Comparison of ENCODE assay signal across 25 mouse cellular contexts in genomic region chr10:69162577-69162976, GRCm38 (mm10). TPM values are rescaled to one million over a fixed set of nuclear protein-coding genes. Genes with fewer than 3 reads are reported as not detected.
A peak's percentile ranks its signal among the peaks of the same experiment; 100 is the strongest.
DNase-seq lines count a peak whose midpoint lies in the region; ATAC-seq and TF ChIP-seq lines count a peak whose summit lies in the region.
"Had no signal": no experiment of that assay in that cellular context is flagged by ENCODE, and none has a peak within 500 bp of the region (broad histone marks: within the 10 kb centered on the region; RNA-seq: fewer than 3 reads in every experiment).

No protein-coding gene starts in this region.

- no peak for ATAC-seq in intestine, embryonic 14.5 days (replicated peaks; ENCODE audit: low FRiP score, low TSS enrichment, low read depth)
- ATAC-seq in intestine, embryonic 16.5 days: no peak
- ATAC-seq in limb, embryonic 11.5 days (ENCODE audit: insufficient number of reproducible peaks, low FRiP score, low TSS enrichment, low read depth): no peak
- ATAC-seq in stomach, embryonic 16.5 days (ENCODE audit: insufficient read depth, low FRiP score): peak; percentile 54; the same call in 1 of the 2 replicates
- ATAC-seq in stomach, postnatal 0 days (ENCODE audit: low FRiP score, low TSS enrichment): no peak
- ATAC-seq: forebrain, embryonic 14.5 days; forebrain, embryonic 16.5 days had no signal

- H3K27me3 ChIP-seq in intestine, embryonic 14.5 days (replicated peaks; ENCODE audit: control insufficient read depth, insufficient read depth, low read length): no peaks in the 10 kb centered on the region
- H3K27me3 ChIP-seq in intestine, embryonic 16.5 days (replicated peaks; ENCODE audit: control insufficient read depth, insufficient read depth, low read length): no peaks in the 10 kb centered on the region
- H3K27me3 ChIP-seq in limb, embryonic 11.5 days (ENCODE audit: control insufficient read depth, insufficient read depth, low read length): no peaks in the 10 kb centered on the region
- no peaks in the 10 kb centered on the region for H3K27me3 ChIP-seq in limb, embryonic 10.5 days (ENCODE audit: low read depth, poor library complexity, severe bottlenecking)
- H3K27me3 ChIP-seq in stomach, embryonic 16.5 days (ENCODE audit: control insufficient read depth, insufficient read depth, low read length): no peaks in the 10 kb centered on the region
- H3K27me3 ChIP-seq in stomach, postnatal 0 days (ENCODE audit: control insufficient read depth, insufficient read depth, low read length): no peaks in the 10 kb centered on the region
- H3K27me3 ChIP-seq: embryonic facial prominence, embryonic 13.5 days; embryonic facial prominence, embryonic 15.5 days; forebrain, embryonic 12.5 days had no signal

- no peaks in the 10 kb centered on the region for H3K36me3 ChIP-seq in intestine, embryonic 14.5 days (ENCODE audit: control insufficient read depth, insufficient read depth, low read length)
- no peaks in the 10 kb centered on the region for H3K36me3 ChIP-seq in intestine, embryonic 16.5 days (ENCODE audit: control insufficient read depth, insufficient read depth, low read length)
- H3K36me3 ChIP-seq in limb, embryonic 11.5 days (ENCODE audit: control insufficient read depth, insufficient read depth, low read length): no peaks in the 10 kb centered on the region
- no peaks in the 10 kb centered on the region for H3K36me3 ChIP-seq in limb, embryonic 10.5 days
- no peaks in the 10 kb centered on the region for H3K36me3 ChIP-seq in stomach, embryonic 16.5 days (ENCODE audit: control insufficient read depth, insufficient read depth, low read length)
- no peaks in the 10 kb centered on the region for H3K36me3 ChIP-seq in stomach, postnatal 0 days (ENCODE audit: control insufficient read depth, insufficient read depth, low read length)
- H3K36me3 ChIP-seq: embryonic facial prominence, embryonic 13.5 days; embryonic facial prominence, embryonic 15.5 days; forebrain, embryonic 10.5 days; forebrain, embryonic 12.5 days had no signal

- no peak overlapping the region for H3K4me2 ChIP-seq in intestine, embryonic 14.5 days (ENCODE audit: low read length)
- H3K4me2 ChIP-seq in intestine, embryonic 16.5 days (ENCODE audit: low read depth, low read length): no peak overlapping the region
- H3K4me2 ChIP-seq in limb, embryonic 11.5 days (ENCODE audit: low read depth, severe bottlenecking): no peak overlapping the region
- no peak overlapping the region for H3K4me2 ChIP-seq in stomach, embryonic 16.5 days (ENCODE audit: low read depth, low read length)
- no peak overlapping the region for H3K4me2 ChIP-seq in stomach, postnatal 0 days (replicated peaks; ENCODE audit: low read depth)
- H3K4me2 ChIP-seq: embryonic facial prominence, embryonic 13.5 days; embryonic facial prominence, embryonic 15.5 days; forebrain, embryonic 12.5 days had no signal

- H3K9me3 ChIP-seq in intestine, embryonic 14.5 days (ENCODE audit: control insufficient read depth, low read length): no peaks in the 10 kb centered on the region
- no peaks in the 10 kb centered on the region for H3K9me3 ChIP-seq in intestine, embryonic 16.5 days (ENCODE audit: control insufficient read depth, low read length)
- no peaks in the 10 kb centered on the region for H3K9me3 ChIP-seq in limb, embryonic 11.5 days (ENCODE audit: control insufficient read depth, low read length)
- no peaks in the 10 kb centered on the region for H3K9me3 ChIP-seq in limb, embryonic 10.5 days (replicated peaks)
- peaks cover 3% of the 10 kb centered on the region; the same call in 1 of the 2 replicates for H3K9me3 ChIP-seq in stomach, embryonic 16.5 days (replicated peaks; ENCODE audit: control insufficient read depth, low read length)
- H3K9me3 ChIP-seq in stomach, postnatal 0 days (ENCODE audit: control insufficient read depth, low read length): no peaks in the 10 kb centered on the region
- H3K9me3 ChIP-seq: embryonic facial prominence, embryonic 13.5 days; embryonic facial prominence, embryonic 15.5 days; forebrain, embryonic 10.5 days; forebrain, embryonic 12.5 days had no signal

- no peak overlapping the region for H3K9ac ChIP-seq in intestine, embryonic 14.5 days (ENCODE audit: low read length)
- H3K9ac ChIP-seq in intestine, embryonic 16.5 days (ENCODE audit: low read depth, low read length): no peak overlapping the region
- H3K9ac ChIP-seq in limb, embryonic 11.5 days (ENCODE audit: low read length): no peak overlapping the region
- H3K9ac ChIP-seq in stomach, embryonic 16.5 days (ENCODE audit: low read length): no peak overlapping the region
- H3K9ac ChIP-seq in stomach, postnatal 0 days (ENCODE audit: low read length): no peak overlapping the region
- H3K9ac ChIP-seq: embryonic facial prominence, embryonic 13.5 days; embryonic facial prominence, embryonic 15.5 days; forebrain, embryonic 12.5 days had no signal

- TF ChIP-seq CTCF in stomach, postnatal 0 days (IDR thresholded peaks at IDR 0.05; ENCODE audit: low read depth): no peak

- WGBS in intestine, embryonic 14.5 days: 77% methylated on average over 5 of the region's 5 CpGs
- WGBS in intestine, embryonic 16.5 days: 76% methylated on average over 5 of the region's 5 CpGs
- 80% methylated on average over 5 of the region's 5 CpGs for WGBS in limb, embryonic 11.5 days
- 89% methylated on average over 5 of the region's 5 CpGs for WGBS in limb, embryonic 10.5 days
- 77% methylated on average over 5 of the region's 5 CpGs for WGBS in stomach, embryonic 16.5 days
- 63% methylated on average over 5 of the region's 5 CpGs for WGBS in stomach, postnatal 0 days

- DNase-seq in intestine, embryonic 14.5 days (ENCODE audit: low spot score): peak; percentile 15
- peak; percentile 7 for DNase-seq in limb, embryonic 11.5 days (ENCODE audit: low spot score)
- DNase-seq in limb, embryonic 10.5 days (ENCODE audit: low spot score): no peak
- DNase-seq in stomach, postnatal 0 days (ENCODE audit: low spot score): no peak
- no peak for DNase-seq in adrenal gland, postnatal 4 days (ENCODE audit: low spot score in 2 of 2)
- DNase-seq: adrenal gland, adult 2 months; adrenal gland, postnatal 10 days; adrenal gland, postnatal 25 days; cerebellum, adult 11 months; cerebellum, adult 18-20 months; cerebellum, adult 8-10 months; cerebellum, adult 9-11 months; cerebellum, postnatal 14 days; cerebellum, postnatal 36 days; embryo, embryonic 11 days had no signal

- TF ChIP-seq EP300 in stomach, postnatal 0 days (optimal IDR thresholded peaks at IDR 0.05): no peak

- H3K4me1 ChIP-seq in intestine, embryonic 14.5 days (replicated peaks; ENCODE audit: control insufficient read depth, insufficient read depth, low read length): 0 out of 2 replicates have a peak, but pooled peaks cover 3% of the 10 kb centered on the region
- 0 out of 2 replicates have a peak, but pooled peaks cover 6% of the 10 kb centered on the region for H3K4me1 ChIP-seq in intestine, embryonic 16.5 days (ENCODE audit: control insufficient read depth, insufficient read depth, low read length)
- H3K4me1 ChIP-seq in limb, embryonic 11.5 days (ENCODE audit: control insufficient read depth, insufficient read depth, low read length): no peaks in the 10 kb centered on the region
- H3K4me1 ChIP-seq in limb, embryonic 10.5 days: no peaks in the 10 kb centered on the region
- H3K4me1 ChIP-seq in stomach, embryonic 16.5 days (ENCODE audit: control insufficient read depth, insufficient read depth, low read length): no peaks in the 10 kb centered on the region
- no peaks in the 10 kb centered on the region for H3K4me1 ChIP-seq in stomach, postnatal 0 days (replicated peaks; ENCODE audit: control insufficient read depth, insufficient read depth)
- H3K4me1 ChIP-seq: forebrain, embryonic 10.5 days; forebrain, embryonic 12.5 days had no signal

- H3K27ac ChIP-seq in intestine, embryonic 14.5 days (ENCODE audit: low read depth): no peak overlapping the region
- no peak overlapping the region for H3K27ac ChIP-seq in intestine, embryonic 16.5 days (ENCODE audit: low read length)
- H3K27ac ChIP-seq in limb, embryonic 11.5 days (replicated peaks; ENCODE audit: low read depth, low read length): no peak overlapping the region
- no peak overlapping the region for H3K27ac ChIP-seq in limb, embryonic 10.5 days
- H3K27ac ChIP-seq in stomach, embryonic 16.5 days (ENCODE audit: low read length): no peak overlapping the region
- no peak overlapping the region for H3K27ac ChIP-seq in stomach, postnatal 0 days (replicated peaks)
- H3K27ac ChIP-seq: embryonic facial prominence, embryonic 13.5 days; embryonic facial prominence, embryonic 15.5 days; forebrain, embryonic 10.5 days; forebrain, embryonic 12.5 days had no signal

- no peak overlapping the region for H3K4me3 ChIP-seq in intestine, embryonic 14.5 days (ENCODE audit: low read depth, low read length)
- H3K4me3 ChIP-seq in intestine, embryonic 16.5 days (ENCODE audit: low read length): no peak overlapping the region
- no peak overlapping the region for H3K4me3 ChIP-seq in limb, embryonic 11.5 days (ENCODE audit: low read depth, low read length)
- no peak overlapping the region for H3K4me3 ChIP-seq in limb, embryonic 10.5 days
- H3K4me3 ChIP-seq in stomach, embryonic 16.5 days (replicated peaks; ENCODE audit: low read length): no peak overlapping the region
- H3K4me3 ChIP-seq in stomach, postnatal 0 days (ENCODE audit: low read depth, low read length): no peak overlapping the region
- H3K4me3 ChIP-seq: embryonic facial prominence, embryonic 13.5 days; embryonic facial prominence, embryonic 15.5 days; erythroblast, embryonic 14.5 days; forebrain, embryonic 10.5 days; forebrain, embryonic 12.5 days had no signal

RNA-seq across cellular contexts. Expression of gene Rhobtb1, which starts 11.3 kb away (rescaled TPM):
- polyA plus RNA-seq in intestine, embryonic 14.5 days (2014; fragmentation: Nextera tagmentation; extraction: Ambion mirVana): 26.1 and 31.4 TPM in 2 replicates
- polyA plus RNA-seq in intestine, embryonic 16.5 days (2015; fragmentation: Nextera tagmentation; extraction: Ambion mirVana): 11.3 and 13.5 TPM in 2 replicates
- 23.8 and 25.9 TPM in 2 replicates for polyA plus RNA-seq in limb, embryonic 11.5 days (2014; fragmentation: Nextera tagmentation; extraction: Ambion mirVana)
- polyA plus RNA-seq in limb, embryonic 10.5 days (2016; fragmentation: Nextera tagmentation; extraction: Ambion mirVana): 15.3 and 20.2 TPM in 2 replicates
- 28.1 and 33.2 TPM in 2 replicates for polyA plus RNA-seq in stomach, embryonic 16.5 days (2015; fragmentation: Nextera tagmentation; extraction: Ambion mirVana)
- polyA plus RNA-seq in stomach, postnatal 0 days (2015; fragmentation: Nextera tagmentation; extraction: Ambion mirVana): 27.1 and 34.4 TPM in 2 replicates
- total RNA-seq in adrenal gland, postnatal 4 days (2021): 10 to 100 TPM; 18.5 to 18.8 TPM
- total RNA-seq: MEL had no signal

RNA-seq across cellular contexts. Expression of gene A930033H14Rik, which starts 50.3 kb away (rescaled TPM):
- 2.7 and 2.8 TPM in 2 replicates for polyA plus RNA-seq in intestine, embryonic 14.5 days (2014; fragmentation: Nextera tagmentation; extraction: Ambion mirVana)
- polyA plus RNA-seq in intestine, embryonic 16.5 days (2015; fragmentation: Nextera tagmentation; extraction: Ambion mirVana): 0.93 and 1.0 TPM in 2 replicates
- 2.2 and 2.3 TPM in 2 replicates for polyA plus RNA-seq in limb, embryonic 11.5 days (2014; fragmentation: Nextera tagmentation; extraction: Ambion mirVana)
- 1.0 and 1.6 TPM in 2 replicates for polyA plus RNA-seq in limb, embryonic 10.5 days (2016; fragmentation: Nextera tagmentation; extraction: Ambion mirVana)
- 1.8 and 2.0 TPM in 2 replicates for polyA plus RNA-seq in stomach, embryonic 16.5 days (2015; fragmentation: Nextera tagmentation; extraction: Ambion mirVana)
- polyA plus RNA-seq in stomach, postnatal 0 days (2015; fragmentation: Nextera tagmentation; extraction: Ambion mirVana): 1.2 and 1.5 TPM in 2 replicates
- 1 to 10 TPM; 6.6 to 7.7 TPM for total RNA-seq in adrenal gland, postnatal 4 days (2021)
- total RNA-seq: MEL had no signal
- polyA plus RNA-seq: erythroblast, embryonic 14.5 days had no signal

Comparison
In these comparisons a context has a peak if more than half of its experiments do, and no peak if none do; other contexts are left out.
1. DNase-seq: peak in intestine, embryonic 14.5 days (single experiment) and limb, embryonic 11.5 days (single experiment); none in limb, embryonic 10.5 days (single experiment), stomach, postnatal 0 days (single experiment) and adrenal gland, postnatal 4 days (0 of 2).